ENCODE assay signal across 20 mouse cellular contexts in genomic region chr9:55507922-55508321, GRCm38 (mm10). TPM values are rescaled to one million over a fixed set of nuclear protein-coding genes. Genes with fewer than 3 reads are reported as not detected.
DNase-seq lines count a peak whose midpoint lies in the region; TF ChIP-seq lines count a peak whose summit lies in the region.
"Had no signal": no experiment of that assay in that cellular context is flagged by ENCODE, and none has a peak within 500 bp of the region (broad histone marks: within the 10 kb centered on the region; RNA-seq: fewer than 3 reads in every experiment).

No protein-coding gene starts in this region.

- TF ChIP-seq POLR2A in heart, adult 2 months (IDR thresholded peaks at IDR 0.05; ENCODE audit: insufficient read depth, low read depth, low read length): no peak

- peak overlapping the region; percentile 44 for H3K27ac ChIP-seq in heart, adult 2 months
- H3K27ac ChIP-seq: forebrain, embryonic 12.5 days; heart, embryonic 15.5 days; hindbrain, embryonic 14.5 days; intestine, embryonic 15.5 days; left cerebral cortex, adult 2 months; limb, embryonic 10.5 days; liver, embryonic 14.5 days; midbrain, embryonic 13.5 days had no signal

- DNase-seq in heart, adult 2 months: peak; percentile 58 to 62
- no peak for DNase-seq in heart, postnatal 25 days (ENCODE audit: low spot score)
- DNase-seq in urinary bladder, postnatal 25 days (ENCODE audit: low spot score): peak; percentile 12
- no peak for DNase-seq in urinary bladder, adult 2 months (ENCODE audit: low spot score)
- DNase-seq in heart, postnatal 4 days: peak; percentile 46
- peak; percentile 32 for DNase-seq in skeletal muscle tissue, adult 2 months (ENCODE audit: low read depth, low spot score)
- DNase-seq in thymus, postnatal 14 days: no peak
- DNase-seq: cerebellum, postnatal 14 days; embryo, embryonic 11 days; kidney, postnatal 14 days; right cerebral cortex, postnatal 4 days had no signal

- peaks cover 34% of the 10 kb centered on the region for H3K36me3 ChIP-seq in heart, adult 2 months (ENCODE audit: control insufficient read depth, insufficient read depth, low read length)
- H3K36me3 ChIP-seq: forebrain, embryonic 12.5 days; heart, embryonic 15.5 days; intestine, embryonic 15.5 days; limb, embryonic 10.5 days; midbrain, embryonic 13.5 days had no signal

- peaks cover 15% of the 10 kb centered on the region for H3K4me1 ChIP-seq in heart, adult 2 months (ENCODE audit: control insufficient read depth, insufficient read depth, low read length)
- H3K4me1 ChIP-seq: intestine, embryonic 15.5 days had no signal

- no peak overlapping the region for H3K9ac ChIP-seq in heart, adult 2 months (ENCODE audit: low read depth, low read length)
- H3K9ac ChIP-seq: forebrain, embryonic 12.5 days; heart, embryonic 15.5 days; hindbrain, embryonic 14.5 days; intestine, embryonic 15.5 days; liver, embryonic 14.5 days; midbrain, embryonic 13.5 days had no signal

- 47% methylated on average over 3 of the region's 3 CpGs for WGBS in heart, adult 2 months

- no peaks in the 10 kb centered on the region for H3K27me3 ChIP-seq in heart, adult 2 months (ENCODE audit: control insufficient read depth, insufficient read depth, low read length)
- H3K27me3 ChIP-seq: heart, embryonic 15.5 days; intestine, embryonic 15.5 days; midbrain, embryonic 13.5 days had no signal

- no peak for TF ChIP-seq CTCF in heart, adult 2 months (IDR thresholded peaks at IDR 0.05)

- no peak for TF ChIP-seq EP300 in heart, adult 2 months (IDR thresholded peaks at IDR 0.05; ENCODE audit: insufficient read depth, low read depth, low read length)

- intact Hi-C loops in heart, adult 2 months (cut with DNase I): no loop called here
- intact Hi-C loops in heart, postnatal 25 days (cut with DNase I): no loop called here

- H3K4me3 ChIP-seq in heart, adult 2 months: no peak overlapping the region; the same call in 1 of the 2 replicates
- H3K4me3 ChIP-seq: forebrain, embryonic 12.5 days; heart, embryonic 15.5 days; intestine, embryonic 15.5 days; left cerebral cortex, adult 2 months; limb, embryonic 10.5 days; midbrain, embryonic 13.5 days had no signal

- H3K79me2 ChIP-seq in heart, adult 2 months (replicated peaks; ENCODE audit: control insufficient read depth, insufficient read depth, low read length): peaks cover 11% of the 10 kb centered on the region

RNA-seq across cellular contexts. Expression of gene Etfa, which starts 4.1 kb away (rescaled TPM):
- total RNA-seq in heart, adult 2 months (2021): 1,000 to 10,000 TPM in 1 of 2 experiments, 100 to 1,000 TPM in 1; 871 to 1,031 TPM
- 289 and 479 TPM in 2 replicates for polyA plus RNA-seq in heart, adult 2 months (2012; rRNA removed)
- total RNA-seq in heart, postnatal 25 days (2021): 100 to 1,000 TPM; 846 to 861 TPM
- 93.4 and 107 TPM in 2 replicates for polyA plus RNA-seq in urinary bladder, adult 2 months (2012; rRNA removed)
- 100 to 1,000 TPM; 537 to 600 TPM for total RNA-seq in heart, postnatal 4 days (2021)

RNA-seq across cellular contexts. Expression of gene Isl2, which starts 30.6 kb away (rescaled TPM):
- not detected for total RNA-seq in heart, adult 2 months (2021)
- polyA plus RNA-seq in heart, adult 2 months (2012; rRNA removed): 0.06 TPM in 1 of 2 replicates, not detected in the other
- total RNA-seq in heart, postnatal 25 days (2021): under 1 TPM in 1 of 2 experiments, not detected in 1; 0.26 TPM
- polyA plus RNA-seq in urinary bladder, adult 2 months (2012; rRNA removed): 0.32 and 0.37 TPM in 2 replicates
- not detected for total RNA-seq in heart, postnatal 4 days (2021)
- total RNA-seq: left cerebral cortex, adult 2 months; megakaryocyte progenitor cell, adult 5-6 weeks had no signal

Comparison
In these comparisons a context has a peak if more than half of its experiments do, and no peak if none do; other contexts are left out.
1. DNase-seq: peak in heart, adult 2 months (2 of 2), urinary bladder, postnatal 25 days (single experiment), heart, postnatal 4 days (single experiment) and skeletal muscle tissue, adult 2 months (single experiment); none in heart, postnatal 25 days (single experiment), urinary bladder, adult 2 months (single experiment) and thymus, postnatal 14 days (single experiment).